Mouse (Mus musculus): ENCODE data around the gene Cd38.

DNA sequence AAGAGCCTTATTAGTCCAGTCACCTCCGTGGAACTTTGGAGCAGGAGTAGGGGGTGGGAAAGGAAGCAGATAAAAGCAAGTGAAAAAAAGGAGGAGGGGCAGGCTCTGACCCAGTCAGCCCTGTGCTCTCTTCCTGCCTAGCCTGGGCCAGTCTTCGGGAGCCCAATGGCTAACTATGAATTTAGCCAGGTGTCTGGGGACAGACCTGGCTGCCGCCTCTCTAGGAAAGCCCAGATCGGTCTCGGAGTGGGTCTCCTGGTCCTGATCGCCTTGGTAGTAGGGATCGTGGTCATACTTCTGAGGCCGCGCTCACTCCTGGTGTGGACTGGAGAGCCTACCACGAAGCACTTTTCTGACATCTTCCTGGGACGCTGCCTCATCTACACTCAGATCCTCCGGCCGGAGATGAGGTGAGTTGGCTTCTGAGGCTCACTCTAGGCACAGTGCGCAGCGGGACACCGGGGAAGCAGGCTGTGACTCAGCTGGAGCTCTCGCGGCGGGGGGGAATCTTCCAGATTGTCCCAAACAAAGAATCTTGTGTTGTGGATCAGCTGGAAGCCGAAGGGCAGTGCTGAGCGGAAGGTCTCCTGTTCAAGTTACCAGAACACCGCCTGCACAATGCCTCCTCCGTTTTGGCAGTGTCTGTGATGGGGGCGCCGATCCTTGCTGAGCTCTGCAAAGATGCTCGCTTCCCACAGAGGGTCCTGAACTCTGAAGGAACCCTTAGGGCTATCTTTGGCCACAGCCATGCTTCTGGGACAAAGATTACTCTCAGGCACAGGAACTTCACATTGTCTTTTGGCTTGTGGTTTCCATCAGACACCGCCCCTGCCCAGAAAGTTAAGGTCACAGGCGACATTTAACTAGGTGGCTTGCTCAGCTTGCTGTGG, 603 bp downstream of the Cd38 start:
- TF ChIP-seq CTCF (IDR thresholded peaks at IDR 0.05; ENCODE audit: control insufficient read depth, insufficient read depth, insufficient replicate concordance, low read depth, low read length) (no peak), POLR2A (IDR thresholded peaks at IDR 0.05; ENCODE audit: control insufficient read depth, low read depth, low read length) (no peak)

Data from testis, adult 2 months (tissue).